Mouse (Mus musculus): ENCODE data around the gene Dusp13.

The Dusp13 gene

DNA sequence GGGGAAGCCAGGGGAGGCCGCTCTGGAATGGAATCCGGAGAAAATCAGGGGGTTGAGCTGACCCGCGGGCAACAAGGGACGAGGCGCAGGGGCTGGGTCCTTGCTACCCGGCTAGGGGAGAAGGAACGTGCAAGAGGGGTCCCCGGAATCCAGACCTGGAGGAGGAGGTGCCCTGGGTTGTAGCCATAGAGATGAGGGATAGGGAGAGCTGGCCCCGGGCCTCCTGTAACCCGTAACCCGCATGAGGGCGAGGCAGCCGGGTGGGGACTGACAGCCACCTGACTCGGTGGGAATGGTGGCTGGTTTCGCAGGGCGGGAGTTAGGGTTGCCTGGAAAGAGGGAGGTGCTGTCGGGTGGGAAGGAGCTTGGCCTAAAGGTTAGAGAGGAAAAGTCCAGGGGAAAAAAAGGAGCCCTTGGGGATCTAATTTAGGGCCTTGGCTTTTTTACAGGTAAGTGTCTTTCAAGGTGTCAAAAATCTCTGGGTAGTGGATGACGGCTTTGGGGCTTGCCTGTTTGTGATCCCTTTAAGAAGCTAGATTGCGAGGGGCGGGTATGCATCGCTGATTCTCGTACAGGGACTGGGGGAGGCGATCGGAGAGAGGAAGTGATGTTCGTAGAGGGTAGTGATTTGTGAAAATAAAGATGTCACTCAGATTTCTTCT is at the start of gene Dusp13:
TSS of gene Dusp13 (minus strand) at position 301 of the 662 bp plus-strand sequence.
- no peak for DNase-seq (ENCODE audit: low read depth)

DNA sequence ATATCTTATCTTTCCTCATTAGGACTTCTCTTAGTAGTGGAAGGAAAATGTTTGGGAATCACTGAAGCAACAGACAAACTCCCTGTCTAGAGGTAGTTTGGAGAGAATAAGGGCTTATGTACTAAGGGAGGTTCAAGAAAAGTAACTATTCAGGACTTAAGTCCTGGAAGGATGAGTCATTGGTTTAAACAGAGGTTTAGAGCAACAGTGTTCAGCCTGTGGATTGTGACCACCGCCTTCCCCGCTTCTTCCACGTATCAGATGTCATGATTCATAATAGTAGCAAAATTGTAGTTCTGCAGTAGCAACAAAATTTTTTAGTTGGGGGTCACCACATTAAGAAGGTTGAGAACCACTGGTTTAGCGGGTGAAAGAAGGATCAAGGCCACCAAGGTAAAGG is 49.7 kb upstream of the Dusp13 start:
- no peak for DNase-seq (ENCODE audit: low read depth)

DNA sequence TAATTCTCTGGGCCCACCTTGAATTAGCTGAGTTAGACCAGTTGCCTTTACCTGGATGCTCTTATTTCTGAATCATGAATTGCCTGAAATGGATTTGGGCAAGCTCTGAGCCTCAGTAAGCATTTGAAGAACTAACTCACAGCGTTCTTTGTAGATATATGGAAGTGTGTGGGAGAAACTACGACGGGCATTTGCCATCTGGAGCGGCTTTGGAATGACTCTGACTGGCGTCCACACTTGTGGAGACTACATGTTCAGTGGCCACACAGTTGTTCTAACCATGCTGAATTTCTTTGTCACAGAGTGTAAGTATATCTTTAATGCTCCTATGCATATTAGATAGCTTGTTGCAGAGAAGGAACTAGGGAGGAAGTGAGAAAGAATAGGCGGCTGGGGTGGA is 41.3 kb upstream of the Dusp13 start:
- no peak for DNase-seq (ENCODE audit: low read depth)

DNA sequence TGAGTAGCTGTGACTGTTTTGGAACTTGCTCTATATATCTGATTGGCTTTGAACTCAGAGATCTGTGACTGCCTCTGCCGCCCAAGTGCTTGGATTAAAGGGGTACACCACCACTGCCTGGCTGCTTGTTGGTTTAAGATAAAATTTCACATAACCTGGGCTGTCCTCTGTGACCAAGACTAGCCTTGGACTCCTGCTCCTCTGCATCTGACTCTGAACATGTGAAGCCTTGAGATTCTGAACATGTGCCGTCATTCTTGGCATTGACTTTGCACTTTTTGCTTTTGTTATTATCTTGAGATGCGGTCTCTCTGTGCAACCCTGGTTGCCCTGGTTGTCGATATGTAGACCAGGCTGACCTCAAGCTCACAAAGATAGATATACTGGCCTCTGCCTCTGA is 40.7 kb upstream of the Dusp13 start:
- no peak for DNase-seq (ENCODE audit: low read depth)

DNA sequence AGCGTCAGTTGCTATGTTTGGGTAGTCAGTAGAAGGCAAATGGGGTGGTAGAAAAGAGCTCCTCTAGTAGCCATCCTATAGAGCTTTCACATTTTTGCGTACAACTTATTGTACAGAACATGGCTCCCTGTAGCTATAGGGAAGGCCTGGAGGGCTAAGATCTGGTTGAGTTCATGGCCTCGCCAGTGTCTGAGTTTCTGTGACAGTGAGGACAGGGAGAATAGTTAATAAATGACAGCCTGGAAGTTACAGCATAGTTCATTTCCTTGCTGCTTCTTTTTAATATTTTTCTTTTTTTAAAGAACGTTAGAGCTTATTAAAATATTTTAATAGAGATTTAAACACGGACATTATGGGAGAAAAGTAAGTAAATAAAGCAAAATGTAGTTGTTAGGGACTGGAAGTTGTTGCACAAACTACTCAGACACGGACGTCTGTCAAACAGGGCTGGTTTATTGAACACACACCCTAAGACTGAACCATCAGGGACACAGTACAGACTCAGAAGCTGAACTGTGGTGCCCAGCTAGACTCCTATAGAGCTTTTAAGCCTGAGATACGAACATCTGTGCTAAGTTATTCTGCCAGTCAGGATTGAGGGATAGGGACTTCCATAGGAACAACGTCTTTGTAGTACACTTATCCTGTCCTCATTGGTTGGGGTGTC is 39.7 kb upstream of the Dusp13 start:
- no peak for DNase-seq (ENCODE audit: low read depth)

DNA sequence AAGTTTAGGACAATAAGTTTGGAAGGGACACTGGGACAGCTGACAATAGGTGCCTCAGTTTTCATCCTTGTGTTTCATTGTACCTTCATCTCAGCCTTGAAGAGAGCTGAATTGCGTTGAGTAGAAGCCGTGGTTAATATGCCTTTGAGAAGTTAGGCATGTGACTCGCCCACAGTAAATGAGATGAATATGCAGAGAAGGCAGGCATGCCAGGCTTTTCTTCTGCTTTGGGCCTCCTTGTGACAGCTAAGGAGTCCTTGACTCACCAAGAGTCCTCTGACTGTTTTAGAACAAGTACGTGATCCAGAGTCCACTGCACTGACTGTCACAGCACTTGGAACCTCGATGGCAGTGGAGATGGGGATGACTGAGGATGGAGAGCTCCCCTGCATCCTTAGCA is 37.1 kb upstream of the Dusp13 start:
- DNase-seq (ENCODE audit: low read depth) = no peak

DNA sequence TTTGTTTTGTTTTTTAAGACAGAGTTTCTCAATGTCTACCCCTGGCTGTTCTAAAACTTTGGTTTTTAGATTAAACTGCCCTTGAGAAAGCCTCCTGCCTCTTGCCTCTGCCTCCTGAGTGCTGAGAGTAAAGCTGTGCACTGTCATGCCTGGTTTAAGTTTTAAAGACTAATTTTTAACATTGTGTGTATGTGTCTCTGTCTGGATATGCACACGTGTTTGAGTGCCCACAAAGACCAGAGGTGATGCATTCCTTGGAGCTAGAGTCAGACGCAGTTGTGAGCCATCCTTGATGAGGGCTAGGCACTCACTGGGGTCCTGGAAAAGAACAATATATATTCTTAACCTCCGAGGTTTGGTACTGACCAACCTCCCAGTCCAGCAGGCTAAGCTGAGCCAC is 36.4 kb upstream of the Dusp13 start:
- no peak for DNase-seq (ENCODE audit: low read depth)

DNA sequence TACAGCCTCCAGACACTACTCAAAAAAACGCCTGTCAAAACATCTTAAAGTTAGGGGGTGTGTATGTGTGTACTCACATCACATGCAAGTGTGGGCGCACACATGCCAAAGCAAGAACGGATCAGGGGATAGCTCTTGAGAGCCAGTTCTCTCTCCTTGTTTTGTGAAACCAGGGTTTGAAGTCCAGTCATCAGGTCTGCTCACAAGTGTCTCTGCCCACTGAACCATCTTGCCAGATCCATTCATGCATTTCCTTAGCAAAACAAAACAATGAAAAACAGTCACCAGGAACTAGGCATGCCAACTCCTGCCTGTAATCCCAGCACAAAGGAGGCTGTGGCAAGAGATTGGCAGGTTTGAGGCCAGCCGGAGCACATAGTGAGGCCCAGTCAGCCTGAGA is 35.5 kb upstream of the Dusp13 start:
- no peak for DNase-seq (ENCODE audit: low read depth)

DNA sequence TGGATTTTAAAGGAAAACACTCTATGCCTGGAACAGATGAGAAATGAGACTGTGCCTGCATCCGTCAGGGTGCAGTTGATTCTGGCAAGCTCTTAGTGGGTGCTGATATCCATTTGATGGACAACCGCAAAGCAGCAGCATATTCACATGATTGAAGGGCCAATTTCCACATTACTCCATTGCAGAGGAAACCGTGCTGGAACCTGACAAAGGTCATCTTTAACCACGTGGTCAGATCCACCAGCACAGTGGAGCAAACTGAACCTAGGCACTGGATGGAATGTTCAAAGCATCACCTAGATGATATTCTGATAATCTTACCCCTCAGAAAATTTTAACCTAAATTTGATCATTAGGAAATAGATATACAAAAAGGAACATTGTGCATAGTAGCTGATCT is 25.2 kb upstream of the Dusp13 start:
- DNase-seq (ENCODE audit: low read depth) = no peak

DNA sequence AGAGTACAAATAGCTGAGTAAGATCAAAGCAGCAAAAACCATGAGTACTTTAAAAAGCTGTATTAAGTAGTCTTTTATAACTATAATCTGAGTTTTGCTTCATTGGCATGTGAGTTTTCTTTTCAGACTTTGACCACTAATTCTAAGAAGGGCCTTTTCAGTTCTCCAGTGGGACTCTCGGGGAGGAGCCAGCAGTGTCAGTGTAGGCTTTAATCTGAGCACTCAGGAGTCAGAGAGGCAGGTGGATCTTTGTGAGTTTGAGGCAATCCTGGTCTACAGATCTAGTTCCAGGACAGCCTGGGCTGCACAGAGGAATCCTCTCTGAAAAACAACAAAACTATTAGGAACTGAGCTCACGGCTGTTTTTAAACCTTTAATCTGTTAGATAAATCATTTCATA is 23.0 kb upstream of the Dusp13 start:
- DNase-seq (ENCODE audit: low read depth) = no peak

DNA sequence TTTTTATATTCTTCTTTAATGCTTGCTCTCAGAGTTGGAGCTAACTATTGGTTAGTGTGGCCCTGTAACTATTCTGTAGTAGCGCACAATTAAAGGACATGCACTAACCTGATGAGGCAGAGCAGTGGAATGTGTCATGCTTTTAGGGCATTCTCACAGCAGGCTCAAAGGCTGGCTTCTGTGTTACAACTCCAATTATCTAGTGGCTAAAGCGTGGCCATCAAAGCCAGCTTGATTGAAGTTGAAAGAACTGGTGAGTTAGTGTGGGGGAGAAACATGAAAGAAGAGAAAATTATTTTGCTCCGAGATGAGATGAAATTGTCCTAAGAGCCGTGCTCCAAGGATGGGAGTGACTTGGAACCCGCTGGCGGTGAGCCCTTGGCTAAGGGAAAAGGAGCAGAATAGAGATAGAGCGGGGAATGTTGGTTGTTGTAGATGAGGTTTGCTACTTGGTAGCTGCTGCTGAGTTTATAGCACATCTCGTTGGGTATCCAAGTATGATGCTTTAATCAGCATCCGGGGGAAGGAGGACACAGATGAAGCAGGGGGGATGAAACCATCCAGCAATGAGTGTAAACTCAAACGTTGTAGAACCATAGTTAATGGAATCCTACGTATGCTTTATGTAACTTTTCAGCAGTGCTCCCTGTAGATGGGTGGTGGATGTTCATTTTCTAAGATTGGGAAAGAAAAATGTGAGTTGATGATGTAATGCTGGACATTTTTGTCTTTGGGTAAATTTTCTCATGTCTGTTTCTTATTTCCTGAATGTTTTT is 21.7 kb upstream of the Dusp13 start:
- no peak for DNase-seq (ENCODE audit: low read depth)

DNA sequence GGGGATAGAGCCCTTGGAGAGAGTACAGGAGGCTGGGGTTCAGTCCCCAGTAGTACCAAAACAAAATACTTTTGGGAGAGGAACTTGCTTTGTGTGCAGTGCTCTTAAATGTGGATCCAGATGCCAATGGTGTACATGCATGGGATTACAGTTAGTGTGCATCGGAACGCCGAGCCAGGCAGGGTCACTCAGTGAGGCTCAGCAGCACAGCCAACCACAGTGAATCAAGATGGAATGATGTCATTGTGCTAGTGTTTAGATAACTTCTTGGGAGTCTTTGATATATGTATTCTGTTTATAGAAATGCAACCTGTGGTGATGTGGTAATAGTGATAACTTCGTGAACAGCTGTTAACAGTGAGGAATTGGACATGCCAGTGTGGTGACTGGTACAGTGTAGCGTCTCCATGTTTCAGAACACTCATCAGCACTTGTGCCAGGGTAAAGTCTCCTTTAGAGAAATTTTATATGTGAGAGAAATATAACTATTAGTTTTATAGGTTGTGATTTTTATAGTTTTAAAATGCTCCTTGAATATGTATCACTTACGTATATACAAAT is 15.5 kb upstream of the Dusp13 start:
- DNase-seq (ENCODE audit: low read depth) = no peak

DNA sequence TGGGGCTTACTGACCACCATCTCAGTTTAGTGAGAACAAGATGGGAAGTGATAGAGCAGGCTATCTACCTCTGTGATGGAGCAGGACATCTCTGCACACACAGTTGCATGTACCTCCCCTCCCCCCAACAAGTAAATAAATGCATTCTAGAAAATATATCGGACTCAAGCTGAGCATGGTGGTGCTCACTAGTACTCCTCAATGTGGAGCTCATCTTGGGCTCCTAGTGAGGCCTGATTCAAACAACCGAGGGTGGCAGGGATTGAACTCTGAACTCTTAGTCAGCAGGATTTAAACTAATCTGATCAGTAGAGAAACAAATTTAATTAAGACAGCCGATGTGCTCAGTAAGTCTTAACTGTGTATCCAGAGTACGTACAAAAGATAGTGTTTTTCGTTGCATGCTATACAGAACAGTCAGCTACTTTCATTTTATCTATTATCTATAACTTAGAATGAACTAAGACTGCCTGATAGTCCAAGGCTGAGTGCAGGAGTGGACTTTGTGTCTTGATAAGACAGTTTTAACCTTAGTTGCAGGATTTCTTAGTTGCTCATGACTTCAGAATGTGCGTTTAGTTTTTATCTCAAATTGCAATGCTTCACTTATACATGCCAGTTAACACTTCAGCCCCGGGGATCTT is 14.9 kb upstream of the Dusp13 start:
- DNase-seq (ENCODE audit: low read depth) = peak; percentile 37

DNA sequence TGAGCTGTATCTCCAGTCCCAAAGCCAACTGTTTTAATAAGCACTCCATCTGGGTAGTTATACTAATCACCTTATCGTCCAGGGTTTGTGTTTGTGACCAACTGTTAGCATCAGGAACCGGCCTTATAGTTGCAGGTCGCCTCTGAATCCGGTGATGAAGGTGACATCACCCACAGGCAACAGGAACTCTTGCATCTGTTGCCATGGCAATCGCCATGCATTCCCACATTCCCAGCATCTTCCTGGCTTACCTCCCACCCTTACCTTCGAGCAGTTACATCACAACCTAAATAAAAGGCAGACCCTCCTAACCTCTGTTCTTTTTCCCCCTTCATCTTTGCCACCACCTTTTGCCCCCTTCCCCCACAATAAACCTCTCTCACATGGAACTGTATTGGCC is 13.7 kb upstream of the Dusp13 start:
- no peak for DNase-seq (ENCODE audit: low read depth)

DNA sequence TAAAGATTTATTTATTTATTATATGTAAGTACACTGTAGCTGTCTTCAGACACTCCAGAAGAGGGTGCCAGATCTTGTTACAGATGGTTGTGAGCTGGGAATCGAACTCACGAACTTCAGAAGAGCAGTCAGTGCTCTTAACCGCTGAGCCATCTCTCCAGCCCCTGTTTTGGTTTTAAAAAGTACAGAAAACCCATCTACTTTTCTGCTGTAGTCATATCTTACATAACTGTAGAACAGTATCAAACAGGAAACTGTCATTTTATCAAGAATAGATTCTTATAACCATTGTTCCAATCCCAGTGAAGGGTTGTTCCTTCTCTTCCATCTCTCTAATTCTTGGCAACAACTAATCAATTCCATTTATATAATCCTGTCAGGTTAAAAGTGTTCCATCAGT is 12.8 kb upstream of the Dusp13 start:
- DNase-seq (ENCODE audit: low read depth) = no peak

DNA sequence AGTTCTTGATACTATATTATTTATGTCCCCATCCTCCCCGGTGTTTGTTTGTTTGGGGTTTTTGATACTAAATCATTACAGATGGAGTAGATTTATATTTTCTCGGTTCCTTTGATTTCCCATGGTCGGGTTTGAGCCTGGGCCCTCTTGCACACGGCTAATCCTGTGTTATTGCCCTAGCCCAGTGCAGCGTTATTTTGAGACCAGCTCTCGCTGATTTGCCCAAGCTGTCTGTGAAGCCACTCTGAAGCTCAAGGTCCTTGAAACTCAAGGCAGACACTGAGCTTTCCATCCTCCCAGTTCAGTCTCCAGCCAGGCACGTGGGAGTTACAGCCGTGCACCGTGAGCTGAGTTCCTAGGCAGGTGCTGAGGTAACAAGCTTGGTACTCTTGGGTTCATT is 10.6 kb upstream of the Dusp13 start:
- DNase-seq (ENCODE audit: low read depth) = no peak

DNA sequence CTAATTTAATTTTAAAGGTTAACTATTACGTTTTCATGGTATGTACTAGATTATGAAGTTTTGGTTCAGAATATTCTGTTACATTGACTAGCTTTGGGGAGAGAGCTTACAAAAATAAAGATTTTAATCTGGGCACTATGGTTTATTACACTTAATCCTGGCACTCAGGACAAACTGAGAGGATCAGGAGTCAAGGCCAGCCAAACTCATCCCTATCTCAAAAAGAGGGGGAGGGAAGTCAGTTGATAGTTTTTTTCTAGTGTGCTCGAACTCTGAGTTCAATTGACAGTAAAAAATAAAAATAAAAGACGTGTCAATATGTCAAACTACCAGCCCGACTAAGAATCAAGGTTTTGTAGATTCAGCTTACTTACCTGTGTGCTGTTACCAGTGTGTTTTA is 2.4 kb upstream of the Dusp13 start:
- DNase-seq (ENCODE audit: low read depth) = no peak

DNA sequence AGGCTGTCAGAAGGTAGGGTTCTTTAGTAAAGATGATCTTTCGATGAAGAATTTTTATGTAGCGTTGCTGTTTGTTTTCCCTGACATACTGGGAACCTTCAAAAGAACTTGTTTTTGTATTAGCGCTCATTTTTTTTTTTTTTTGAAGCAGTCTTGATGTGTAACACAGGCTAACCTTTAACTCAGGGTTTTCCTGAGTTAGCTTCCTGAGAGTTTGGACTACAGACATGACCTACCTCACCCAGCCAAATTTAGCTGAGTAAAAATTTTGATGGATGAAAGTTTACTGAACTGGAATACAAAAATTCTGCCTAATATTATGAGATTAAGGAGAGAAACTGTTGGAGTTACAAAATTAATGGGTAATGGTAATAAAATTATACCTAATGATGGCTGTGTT is 1.4 kb upstream of the Dusp13 start:
- no peak for DNase-seq (ENCODE audit: low read depth)

DNA sequence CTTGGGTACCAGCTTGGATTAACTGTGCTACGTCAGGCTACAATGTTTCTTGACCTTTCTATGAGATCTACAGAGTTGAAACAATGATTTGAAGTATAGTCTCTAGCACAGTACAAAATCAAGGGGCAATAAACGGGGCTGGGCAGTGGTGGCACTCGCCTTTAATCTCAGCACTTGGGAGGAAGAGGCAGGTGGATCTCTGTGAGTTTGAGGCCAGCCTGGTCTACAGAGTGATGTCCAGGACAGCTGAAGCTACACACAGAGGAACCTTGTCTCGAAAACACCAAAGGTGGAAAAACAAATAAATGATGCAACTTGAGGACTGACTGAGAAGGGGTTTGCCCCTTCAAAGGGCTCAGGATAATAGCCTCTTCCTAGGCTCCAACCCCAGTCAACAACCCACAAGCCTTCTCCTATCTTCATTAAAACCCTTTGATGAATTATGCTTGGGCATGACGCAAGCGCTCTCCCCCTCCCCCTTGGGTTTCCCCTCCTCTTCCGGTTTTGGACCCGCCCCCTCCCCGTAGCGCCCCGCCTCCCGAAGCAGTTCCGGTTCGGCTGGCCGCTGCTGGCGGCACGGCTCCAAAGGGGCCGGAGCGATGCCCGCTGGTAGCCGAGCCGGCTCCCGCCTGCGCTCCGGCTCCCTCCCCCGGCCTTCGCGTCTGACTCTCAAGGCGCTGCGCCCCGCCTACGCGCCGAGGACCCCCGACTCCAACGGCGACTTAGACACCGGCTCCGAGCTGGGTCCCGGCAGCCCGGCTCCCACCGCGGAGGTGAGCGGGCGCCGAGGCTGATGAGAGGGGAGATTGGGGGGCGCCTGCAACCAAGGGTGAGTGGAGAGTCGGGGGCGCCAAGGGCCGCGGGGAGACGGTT is 737 bp downstream of the Dusp13 start, which contains the start of gene Samd8:
TSS of gene Samd8 (plus strand) at position 524 of the 873 bp plus-strand sequence.
- DNase-seq (ENCODE audit: low read depth) = peak; percentile 68

DNA sequence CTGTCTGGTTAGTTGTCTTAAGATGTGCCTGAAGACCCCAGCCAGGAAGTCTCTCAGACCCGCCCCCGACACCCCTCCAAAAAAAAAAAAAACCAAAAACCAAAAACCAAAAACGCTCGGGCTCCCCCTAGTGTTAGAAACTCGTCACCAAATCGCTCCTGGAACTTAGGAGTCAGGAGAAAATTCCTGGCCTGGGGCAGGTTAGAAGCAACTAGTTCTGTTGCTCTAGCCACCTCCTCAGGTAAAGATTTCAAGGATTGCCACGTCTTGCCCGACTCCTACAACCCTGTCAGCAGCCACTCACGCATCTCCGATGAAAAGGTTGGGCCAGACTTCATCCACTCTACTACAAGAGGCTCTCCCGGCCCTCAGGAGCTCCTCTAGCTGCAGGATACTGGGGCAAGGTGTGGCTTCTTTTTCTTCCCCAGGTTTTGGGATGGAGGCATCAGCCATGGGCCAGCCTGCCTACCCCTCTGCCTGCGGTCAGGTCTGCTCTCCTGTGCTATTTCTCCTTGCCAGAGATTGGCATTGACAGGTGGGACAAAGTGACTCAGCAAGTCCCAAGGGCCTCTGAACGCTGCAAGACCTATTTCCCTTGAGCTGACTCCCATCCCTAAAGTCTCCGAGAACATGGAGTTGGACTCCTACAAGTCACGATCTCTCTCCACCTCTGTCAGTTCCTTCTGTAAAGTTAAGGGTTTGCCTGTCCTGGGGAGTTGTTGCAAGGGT is 2.7 kb downstream of the Dusp13 start:
- DNase-seq (ENCODE audit: low read depth) = no peak
